Mouse (Mus musculus) neural tube, embryonic 15.5 days (tissue): ENCODE results near the gene Tbata. TPM values are rescaled to one million over a fixed set of nuclear protein-coding genes. Genes with fewer than 3 reads are reported as not detected.

Source experiments
- ATAC-seq: fragments of 200-750 bp; cut with Nextera tagmentation; 2 replicates; pipeline ENCODE4 v1.8.0; 2017; ENCODE audit warnings: mild to moderate bottlenecking, moderate TSS enrichment, moderate library complexity; ENCODE audit not compliant: low FRiP score
- H3K27ac ChIP-seq: fragments of 300-500 bp; sonication (generic); replicated peaks from 2 replicates; pipeline ENCODE4 v1.5.1; 2015; ENCODE audit warnings: mild to moderate bottlenecking, inconsistent platforms
- H3K27me3 ChIP-seq: fragments of 300-500 bp; sonication (generic); replicated peaks from 2 replicates; pipeline ENCODE4 v1.6.1; 2015; ENCODE audit warnings: inconsistent platforms
- H3K36me3 ChIP-seq: fragments of 300-500 bp; sonication (generic); 2 replicates; pipeline ENCODE4 v1.6.1; 2015; ENCODE audit warnings: inconsistent platforms
- H3K4me1 ChIP-seq: fragments of 300-500 bp; sonication (generic); 2 replicates; pipeline ENCODE4 v1.6.1; 2015; ENCODE audit warnings: inconsistent platforms
- H3K4me2 ChIP-seq: fragments of 300-500 bp; sonication (generic); 2 replicates; pipeline ENCODE4 v1.6.1; 2015; ENCODE audit warnings: inconsistent platforms, mild to moderate bottlenecking, moderate library complexity
- H3K4me3 ChIP-seq: fragments of 300-500 bp; sonication (generic); replicated peaks from 2 replicates; pipeline ENCODE4 v1.5.1; 2015; ENCODE audit warnings: mild to moderate bottlenecking, inconsistent platforms
- H3K9ac ChIP-seq: fragments of 300-500 bp; sonication (generic); replicated peaks from 2 replicates; pipeline ENCODE4 v1.6.1; 2015; ENCODE audit warnings: mild to moderate bottlenecking, inconsistent platforms
- H3K9me3 ChIP-seq: fragments of 300-500 bp; sonication (generic); replicated peaks from 2 replicates; pipeline ENCODE4 v1.6.1; 2016; ENCODE audit warnings: inconsistent platforms
- WGBS: fragments of 180-500 bp; shearing (Covaris S2); methylation state at CpG from one replicate; pipeline ENCODE4 v1.1.7; 2015; ENCODE audit warnings: mixed read lengths; 5-methylcytosine and 5-hydroxymethylcytosine counted together
- polyA plus RNA-seq: library from polyadenylated mRNA; unstranded; fragments of >200 nt; fragmentation: Nextera tagmentation; extraction: Ambion mirVana; gene quantifications from 2 replicates; pipeline ENCODE4 v1.2.1, GENCODE M21; 2015

Tbata gene
- polyA plus RNA-seq, 1 experiment from 2014 or later = not detected

GRCm38 (mm10) chr10:61146807-61147156 is 25.0 kb upstream of the Tbata start:
- no peaks in the 10 kb centered on the region; the same call in 1 of the 2 replicates for H3K36me3 ChIP-seq
- no peaks in the 10 kb centered on the region for H3K27me3 ChIP-seq
- H3K4me3 ChIP-seq = peak overlapping the region; percentile 84
- H3K4me1 ChIP-seq = peaks cover 17% of the 10 kb centered on the region
- 1% methylated on average over 14 of the region's 14 CpGs for WGBS
- peak overlapping the region; percentile 95 for H3K4me2 ChIP-seq
- no peaks in the 10 kb centered on the region for H3K9me3 ChIP-seq
- peak overlapping the region; percentile 94 for H3K27ac ChIP-seq
- H3K9ac ChIP-seq = peak overlapping the region; percentile 78
- ATAC-seq = no peak; the same call in 1 of the 2 replicates

- WGBS = under 1% methylated on average over 82 of the region's 82 CpGs
- H3K36me3 ChIP-seq = no peaks in the 10 kb centered on the region
- peak; percentile 90 for ATAC-seq
- no peaks in the 10 kb centered on the region for H3K9me3 ChIP-seq
- peaks cover 17% of the 10 kb centered on the region for H3K4me1 ChIP-seq
- H3K4me2 ChIP-seq = peak within 1 kb of the TSS; percentile 95
- H3K27me3 ChIP-seq = no peaks in the 10 kb centered on the region
- peak within 1 kb of the TSS; percentile 94 for H3K27ac ChIP-seq
- peak within 1 kb of the TSS; percentile 78 for H3K9ac ChIP-seq
- H3K4me3 ChIP-seq = peak within 1 kb of the TSS; percentile 84
These were observed 24.4 kb upstream of the Tbata start, which contains the start of gene Sgpl1 for GRCm38 (mm10) chr10:61147157-61148040. Gene Sgpl1, minus strand, starts transcription at chr10:61147703.

GRCm38 (mm10) chr10:61149476-61149875 is 22.3 kb upstream of the Tbata start:
- Histone ChIP-seq H3K4me1 (peaks cover 12% of the 10 kb centered on the region), H3K36me3 (no peaks in the 10 kb centered on the region), H3K4me3 (no peak overlapping the region), H3K27ac (no peak overlapping the region), H3K9ac (no peak overlapping the region), H3K4me2 (no peak overlapping the region), H3K27me3 (no peaks in the 10 kb centered on the region), H3K9me3 (no peaks in the 10 kb centered on the region)
- 82% methylated on average over 3 of the region's 3 CpGs for WGBS
- ATAC-seq = no peak

GRCm38 (mm10) chr10:61150616-61151015 is 21.1 kb upstream of the Tbata start:
- Histone ChIP-seq H3K4me3 (no peak overlapping the region), H3K9me3 (no peaks in the 10 kb centered on the region), H3K9ac (no peak overlapping the region), H3K36me3 (no peaks in the 10 kb centered on the region), H3K4me1 (peaks cover 8% of the 10 kb centered on the region), H3K4me2 (no peak overlapping the region), H3K27me3 (no peaks in the 10 kb centered on the region), H3K27ac (no peak overlapping the region)
- ATAC-seq = no peak
- WGBS = 17% methylated on average over 6 of the region's 6 CpGs

GRCm38 (mm10) chr10:61152131-61152530 is 19.6 kb upstream of the Tbata start:
- H3K36me3 ChIP-seq = no peaks in the 10 kb centered on the region
- no peak overlapping the region for H3K9ac ChIP-seq
- no peaks in the 10 kb centered on the region for H3K9me3 ChIP-seq
- no peaks in the 10 kb centered on the region for H3K27me3 ChIP-seq
- H3K4me2 ChIP-seq = no peak overlapping the region
- H3K4me1 ChIP-seq = 0 out of 2 replicates have a peak, but pooled peaks cover 5% of the 10 kb centered on the region
- no peak overlapping the region for H3K27ac ChIP-seq
- ATAC-seq = no peak
- no peak overlapping the region for H3K4me3 ChIP-seq

- Histone ChIP-seq H3K4me2 (no peak overlapping the region), H3K9me3 (no peaks in the 10 kb centered on the region), H3K4me3 (no peak overlapping the region), H3K27me3 (no peaks in the 10 kb centered on the region), H3K9ac (no peak overlapping the region), H3K36me3 (no peaks in the 10 kb centered on the region), H3K4me1 (no peaks in the 10 kb centered on the region), H3K27ac (no peak overlapping the region)
- WGBS = 78% methylated on average over 3 of the region's 3 CpGs
- no peak for ATAC-seq
These were observed 16.1 kb upstream of the Tbata start for GRCm38 (mm10) chr10:61155611-61156010.

- Histone ChIP-seq H3K4me1 (no peaks in the 10 kb centered on the region), H3K9me3 (no peaks in the 10 kb centered on the region), H3K36me3 (no peaks in the 10 kb centered on the region), H3K27ac (no peak overlapping the region), H3K4me2 (no peak overlapping the region), H3K4me3 (no peak overlapping the region), H3K9ac (no peak overlapping the region), H3K27me3 (no peaks in the 10 kb centered on the region)
- WGBS = 88% methylated on average over 2 of the region's 2 CpGs
- no peak for ATAC-seq
These were observed 15.3 kb upstream of the Tbata start for GRCm38 (mm10) chr10:61156453-61156852.

- H3K4me1 ChIP-seq = no peaks in the 10 kb centered on the region
- no peak overlapping the region for H3K27ac ChIP-seq
- no peaks in the 10 kb centered on the region for H3K27me3 ChIP-seq
- H3K4me3 ChIP-seq = no peak overlapping the region
- H3K36me3 ChIP-seq = no peaks in the 10 kb centered on the region
- no peak overlapping the region for H3K4me2 ChIP-seq
- no peak for ATAC-seq
- 81% methylated on average over 3 of the region's 3 CpGs for WGBS
- no peaks in the 10 kb centered on the region for H3K9me3 ChIP-seq
- no peak overlapping the region for H3K9ac ChIP-seq
These were observed 13.2 kb upstream of the Tbata start for GRCm38 (mm10) chr10:61158594-61158993.

GRCm38 (mm10) chr10:61160089-61160488 is 11.7 kb upstream of the Tbata start:
- no peaks in the 10 kb centered on the region for H3K9me3 ChIP-seq
- no peaks in the 10 kb centered on the region for H3K4me1 ChIP-seq
- no peak overlapping the region for H3K4me2 ChIP-seq
- no peak overlapping the region for H3K27ac ChIP-seq
- no peaks in the 10 kb centered on the region for H3K27me3 ChIP-seq
- ATAC-seq = no peak
- H3K4me3 ChIP-seq = no peak overlapping the region
- 75% methylated on average over 7 of the region's 7 CpGs for WGBS
- H3K9ac ChIP-seq = no peak overlapping the region
- no peaks in the 10 kb centered on the region for H3K36me3 ChIP-seq

GRCm38 (mm10) chr10:61160671-61161070 is 11.1 kb upstream of the Tbata start:
- Histone ChIP-seq H3K4me1 (no peaks in the 10 kb centered on the region), H3K27me3 (no peaks in the 10 kb centered on the region), H3K27ac (no peak overlapping the region), H3K36me3 (no peaks in the 10 kb centered on the region), H3K4me2 (no peak overlapping the region), H3K4me3 (no peak overlapping the region), H3K9me3 (no peaks in the 10 kb centered on the region), H3K9ac (no peak overlapping the region)
- 83% methylated on average over 4 of the region's 4 CpGs for WGBS
- ATAC-seq = no peak

- ATAC-seq = no peak
- no peaks in the 10 kb centered on the region for H3K9me3 ChIP-seq
- no peak overlapping the region for H3K27ac ChIP-seq
- no peaks in the 10 kb centered on the region for H3K36me3 ChIP-seq
- H3K4me3 ChIP-seq = no peak overlapping the region
- H3K4me1 ChIP-seq = no peaks in the 10 kb centered on the region
- H3K27me3 ChIP-seq = no peaks in the 10 kb centered on the region
- WGBS = 72% methylated on average over 3 of the region's 3 CpGs
- no peak overlapping the region for H3K9ac ChIP-seq
- H3K4me2 ChIP-seq = no peak overlapping the region
These were observed 9.4 kb upstream of the Tbata start for GRCm38 (mm10) chr10:61162366-61162765.

- no peak overlapping the region for H3K4me3 ChIP-seq
- H3K36me3 ChIP-seq = no peaks in the 10 kb centered on the region
- H3K27ac ChIP-seq = no peak overlapping the region
- H3K4me2 ChIP-seq = no peak overlapping the region
- WGBS = 72% methylated on average over 9 of the region's 9 CpGs
- no peak overlapping the region for H3K9ac ChIP-seq
- no peaks in the 10 kb centered on the region for H3K9me3 ChIP-seq
- no peaks in the 10 kb centered on the region for H3K4me1 ChIP-seq
- no peaks in the 10 kb centered on the region for H3K27me3 ChIP-seq
- no peak for ATAC-seq
These were observed 4.2 kb upstream of the Tbata start for GRCm38 (mm10) chr10:61167333-61168096.
